14 mouse cellular contexts compared by ENCODE assay signal in the genomic region with DNA sequence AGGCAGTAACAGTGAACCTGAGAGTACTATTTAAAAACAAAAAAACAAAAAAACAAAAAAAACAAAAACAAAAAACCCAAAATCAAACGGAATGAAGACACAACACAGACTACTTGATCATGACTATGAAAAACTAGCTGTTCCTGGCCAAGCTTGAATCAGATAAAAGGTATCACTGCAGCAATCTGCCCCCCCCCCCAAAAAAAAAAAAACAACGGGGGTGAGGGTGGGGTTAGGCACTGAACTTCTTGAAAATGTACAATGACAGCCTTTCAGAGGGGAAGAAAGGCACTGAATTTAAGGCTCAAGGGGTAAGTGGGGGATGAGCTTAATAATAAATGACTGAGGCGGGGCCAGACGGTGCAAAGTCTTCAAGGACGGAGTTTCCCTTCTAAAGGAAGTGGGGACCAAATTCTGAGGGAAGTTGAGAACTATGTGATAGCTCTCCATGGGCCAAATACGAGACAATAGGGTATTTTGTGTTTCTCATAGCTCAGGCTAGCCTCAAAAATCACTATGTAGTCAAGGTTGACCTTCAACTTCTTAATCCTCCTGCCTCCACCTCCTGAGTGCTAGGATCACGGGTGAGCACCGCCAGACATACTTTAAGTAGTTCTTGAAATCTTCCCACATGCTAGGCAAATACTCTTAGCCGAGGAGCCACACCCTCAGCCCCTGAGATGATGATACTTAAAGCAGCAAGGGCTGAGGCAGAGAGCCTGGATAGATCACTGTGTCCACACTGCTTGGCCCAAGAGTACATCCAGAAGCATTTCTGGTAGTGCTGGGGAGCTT. TPM values are rescaled to one million over a fixed set of nuclear protein-coding genes. Genes with fewer than 3 reads are reported as not detected.
DNase-seq lines count a peak whose midpoint lies in the region; ATAC-seq and TF ChIP-seq lines count a peak whose summit lies in the region.
"Had no signal": no experiment of that assay in that cellular context is flagged by ENCODE, and none has a peak within 500 bp of the region (broad histone marks: within the 10 kb centered on the region; RNA-seq: fewer than 3 reads in every experiment).

No protein-coding gene starts in this region.

- no peaks in the 10 kb centered on the region for H3K27me3 ChIP-seq in heart, embryonic 12.5 days (replicated peaks)
- H3K27me3 ChIP-seq in liver, embryonic 12.5 days (replicated peaks) = no peaks in the 10 kb centered on the region; the same call in 1 of the 2 replicates
- H3K27me3 ChIP-seq in liver, postnatal 0 days (ENCODE audit: insufficient read depth, low read length) = no peaks in the 10 kb centered on the region
- no peaks in the 10 kb centered on the region for H3K27me3 ChIP-seq in myocyte (ENCODE audit: control insufficient read depth, insufficient read depth, insufficient read length)
- H3K27me3 ChIP-seq: megakaryocyte, embryonic 14.5 days had no signal

- DNase-seq in heart, postnatal 25 days (ENCODE audit: low spot score) = no peak
- no peak for DNase-seq in liver, postnatal 0 days
- DNase-seq in R1 (ENCODE audit: low read depth, low spot score) (peak; percentile 44), adipocyte (ENCODE audit: low spot score) (no peak)
- no peak for DNase-seq in cerebellum, adult 9-10 months
- DNase-seq: adrenal gland, postnatal 25 days; layer of hippocampus, postnatal 36 days; thymus, adult 18-20 months had no signal

- 62% methylated on average over 9 of the region's 9 CpGs for WGBS in heart, embryonic 12.5 days
- WGBS in liver, embryonic 12.5 days (ENCODE audit: insufficient replicate concordance) = 39% methylated on average over 9 of the region's 9 CpGs
- 51% methylated on average over 9 of the region's 9 CpGs for WGBS in liver, postnatal 0 days (ENCODE audit: insufficient replicate concordance)

- no peak overlapping the region for H3K4me2 ChIP-seq in heart, embryonic 12.5 days
- H3K4me2 ChIP-seq in liver, embryonic 12.5 days = no peak overlapping the region
- H3K4me2 ChIP-seq in liver, postnatal 0 days (ENCODE audit: low read depth, low read length) = no peak overlapping the region
- peak overlapping the region; percentile 49 for H3K4me2 ChIP-seq in myocyte (ENCODE audit: low read depth)

- H3K9ac ChIP-seq in heart, embryonic 12.5 days = peak overlapping the region; percentile 37; the same call in 1 of the 2 replicates
- H3K9ac ChIP-seq in liver, embryonic 12.5 days = 0 out of 2 replicates have a peak overlapping the region, but pooled peaks have one; percentile 1
- no peak overlapping the region for H3K9ac ChIP-seq in liver, postnatal 0 days (replicated peaks)

- H3ac ChIP-seq in myocyte (ENCODE audit: control insufficient read depth, insufficient read length) = no peak overlapping the region

- ATAC-seq in heart, embryonic 12.5 days (ENCODE audit: insufficient number of reproducible peaks, low FRiP score) = no peak
- no peak for ATAC-seq in liver, embryonic 12.5 days
- no peak for ATAC-seq in liver, postnatal 0 days

- H3K4me1 ChIP-seq in heart, embryonic 12.5 days (replicated peaks) = peaks cover 68% of the 10 kb centered on the region
- peaks cover 91% of the 10 kb centered on the region for H3K4me1 ChIP-seq in liver, embryonic 12.5 days
- peaks cover 57% of the 10 kb centered on the region for H3K4me1 ChIP-seq in liver, postnatal 0 days (ENCODE audit: insufficient read depth)

- no peaks in the 10 kb centered on the region for H3K36me3 ChIP-seq in heart, embryonic 12.5 days
- no peaks in the 10 kb centered on the region for H3K36me3 ChIP-seq in liver, embryonic 12.5 days
- H3K36me3 ChIP-seq in liver, postnatal 0 days (replicated peaks; ENCODE audit: insufficient read depth, low read length) = no peaks in the 10 kb centered on the region
- H3K36me3 ChIP-seq in myocyte (ENCODE audit: control insufficient read depth, insufficient read depth) = no peaks in the 10 kb centered on the region

- TF ChIP-seq POLR2A in myocyte (IDR thresholded peaks at IDR 0.05; ENCODE audit: insufficient read length, low read depth) = no peak

- no peak for TF ChIP-seq EP300 in liver, postnatal 0 days (IDR thresholded peaks at IDR 0.05; ENCODE audit: low read depth)

- intact Hi-C loops in heart, postnatal 25 days (cut with DNase I) = no loop called here

- no peak for TF ChIP-seq CTCF in liver, postnatal 0 days (IDR thresholded peaks at IDR 0.05; ENCODE audit: low read depth)

- no peak overlapping the region for H3K4me3 ChIP-seq in heart, embryonic 12.5 days
- H3K4me3 ChIP-seq in liver, embryonic 12.5 days = no peak overlapping the region
- no peak overlapping the region for H3K4me3 ChIP-seq in liver, postnatal 0 days (ENCODE audit: low read depth, low read length)
- no peak overlapping the region for H3K4me3 ChIP-seq in myocyte
- H3K4me3 ChIP-seq: megakaryocyte, embryonic 14.5 days had no signal

- H3K79me2 ChIP-seq in myocyte (ENCODE audit: control insufficient read depth, insufficient read depth) = no peaks in the 10 kb centered on the region

- H3K27ac ChIP-seq in heart, embryonic 12.5 days (ENCODE audit: poor library complexity, severe bottlenecking) = peak overlapping the region; percentile 24; the same call in 1 of the 2 replicates
- H3K27ac ChIP-seq in liver, embryonic 12.5 days = peak overlapping the region; percentile 15; the same call in 1 of the 2 replicates
- H3K27ac ChIP-seq in liver, postnatal 0 days (ENCODE audit: low read depth) = no peak overlapping the region

- no peaks in the 10 kb centered on the region for H3K9me3 ChIP-seq in heart, embryonic 12.5 days (replicated peaks)
- H3K9me3 ChIP-seq in liver, embryonic 12.5 days (replicated peaks) = no peaks in the 10 kb centered on the region
- H3K9me3 ChIP-seq in liver, postnatal 0 days (ENCODE audit: low read length) = no peaks in the 10 kb centered on the region
- H3K9me3 ChIP-seq: megakaryocyte, embryonic 14.5 days had no signal

TF ChIP-seq in myocyte, 11 proteins besides CTCF, POLR2A, EP300 and RAD21:
- TF ChIP-seq POLR2AphosphoS2 (IDR thresholded peaks at IDR 0.05; ENCODE audit: insufficient read length, low read depth) (no peak), REST (IDR thresholded peaks at IDR 0.05; ENCODE audit: insufficient read depth, insufficient read length) (no peak), E2F4 (IDR thresholded peaks at IDR 0.05; ENCODE audit: insufficient read depth) (no peak), MAX (IDR thresholded peaks at IDR 0.05; ENCODE audit: low read depth) (no peak), TCF12 (IDR thresholded peaks at IDR 0.05; ENCODE audit: insufficient read depth, poor library complexity, severe bottlenecking) (no peak), MYOG (IDR thresholded peaks at IDR 0.05; ENCODE audit: control insufficient read depth in 1 of 3, insufficient read depth in 1 of 3, insufficient read length in 2 of 3, low read depth in 2 of 3) (no peak), MYOD1 (IDR thresholded peaks at IDR 0.05; ENCODE audit: control insufficient read depth in 1 of 3, insufficient read length in 2 of 3, low read depth in 2 of 3) (no peak), TCF3 (IDR thresholded peaks at IDR 0.05; ENCODE audit: insufficient read length, low read depth) (no peak), SRF (IDR thresholded peaks at IDR 0.05; ENCODE audit: control insufficient read depth, insufficient read length, low read depth) (no peak), CEBPB (IDR thresholded peaks at IDR 0.05; ENCODE audit: insufficient read depth, poor library complexity, severe bottlenecking) (no peak), USF1 (IDR thresholded peaks at IDR 0.05; ENCODE audit: low read depth) (no peak)
TF ChIP-seq in myocyte: peak in this region for 0.

RNA-seq across cellular contexts. Expression of gene Tex44, which starts 11.3 kb away (rescaled TPM):
- polyA plus RNA-seq in heart, embryonic 12.5 days (2016; fragmentation: Nextera tagmentation; extraction: Ambion mirVana) = not detected in 2 replicates
- total RNA-seq in heart, postnatal 25 days (2021) = not detected
- polyA plus RNA-seq in liver, embryonic 12.5 days (2016; fragmentation: Nextera tagmentation; extraction: Ambion mirVana) = not detected in 2 replicates
- not detected in 2 replicates for polyA plus RNA-seq in liver, postnatal 0 days (2015; fragmentation: Nextera tagmentation; extraction: Ambion mirVana)
- not detected for polyA plus RNA-seq in myocyte (2012; fragmentation: generic; extraction: Trizol)
- total RNA-seq: adrenal gland, postnatal 25 days; heart, postnatal 10 days; layer of hippocampus, postnatal 36 days had no signal
- polyA plus RNA-seq: forebrain, embryonic 11.5 days had no signal

RNA-seq across cellular contexts. Expression of gene Nmur1, which starts 11.4 kb away (rescaled TPM):
- polyA plus RNA-seq in heart, embryonic 12.5 days (2016; fragmentation: Nextera tagmentation; extraction: Ambion mirVana) = not detected in 2 replicates
- not detected for total RNA-seq in heart, postnatal 25 days (2021)
- 0.19 TPM in 1 of 2 replicates, not detected in the other for polyA plus RNA-seq in liver, embryonic 12.5 days (2016; fragmentation: Nextera tagmentation; extraction: Ambion mirVana)
- not detected in 2 replicates for polyA plus RNA-seq in liver, postnatal 0 days (2015; fragmentation: Nextera tagmentation; extraction: Ambion mirVana)
- polyA plus RNA-seq in myocyte (2012; fragmentation: generic; extraction: Trizol) = not detected
- total RNA-seq: adrenal gland, postnatal 25 days; heart, postnatal 10 days; layer of hippocampus, postnatal 36 days had no signal
- polyA plus RNA-seq: forebrain, embryonic 11.5 days had no signal
